Mouse (Mus musculus) hindbrain, embryonic 11.5 days (tissue): ENCODE results near the gene Acbd6. TPM values are rescaled to one million over a fixed set of nuclear protein-coding genes. Genes with fewer than 3 reads are reported as not detected.

ENCODE experiments used
- ATAC-seq: fragments of 200-750 bp; cut with Nextera tagmentation; 2 replicates; pipeline ENCODE4 v1.8.0; 2017; ENCODE audit warnings: mild to moderate bottlenecking, moderate TSS enrichment, moderate library complexity; ENCODE audit not compliant: low FRiP score
- DNase-seq: peaks from one replicate; pipeline ENCODE4 v3.0.0-alpha.2; 2015; ENCODE audit warnings: low spot score
- H3K27ac ChIP-seq: fragments of 300-500 bp; sonication (generic); 2 replicates; pipeline ENCODE4 v1.5.1; 2014; ENCODE audit warnings: mild to moderate bottlenecking, low read depth, low read length
- H3K27me3 ChIP-seq: fragments of 300-500 bp; sonication (generic); 2 replicates; pipeline ENCODE4 v1.6.1; 2014; ENCODE audit warnings: mild to moderate bottlenecking, low read length, moderate library complexity, mixed read lengths; ENCODE audit not compliant: control insufficient read depth, insufficient read depth
- H3K36me3 ChIP-seq: fragments of 300-500 bp; sonication (generic); 2 replicates; pipeline ENCODE4 v1.6.1; 2014; ENCODE audit warnings: mild to moderate bottlenecking, low read length, moderate library complexity, mixed read lengths; ENCODE audit not compliant: control insufficient read depth, insufficient read depth
- H3K4me1 ChIP-seq: fragments of 300-500 bp; sonication (generic); replicated peaks from 2 replicates; pipeline ENCODE4 v1.6.1; 2014; ENCODE audit warnings: low read length, mixed read lengths; ENCODE audit not compliant: control insufficient read depth, insufficient read depth
- H3K4me2 ChIP-seq: fragments of 300-500 bp; sonication (generic); replicated peaks from 2 replicates; pipeline ENCODE4 v1.6.1; 2014; ENCODE audit warnings: mild to moderate bottlenecking, low read depth, low read length
- H3K4me3 ChIP-seq: fragments of 300-500 bp; sonication (generic); 2 replicates; pipeline ENCODE4 v1.5.1; 2014; ENCODE audit warnings: low read depth, low read length
- H3K9ac ChIP-seq: fragments of 300-500 bp; sonication (generic); 2 replicates; pipeline ENCODE4 v1.6.1; 2014; ENCODE audit warnings: low read depth, low read length
- H3K9me3 ChIP-seq: fragments of 300-500 bp; sonication (generic); 2 replicates; pipeline ENCODE4 v1.6.1; 2016; ENCODE audit warnings: low read length; ENCODE audit not compliant: control insufficient read depth
- WGBS: fragments of 180-500 bp; shearing (Covaris S2); extraction: QIAGEN DNeasy Blood & Tissue Kit; methylation state at CpG from one replicate; pipeline ENCODE4 v1.1.7; 2014; 5-methylcytosine and 5-hydroxymethylcytosine counted together
- polyA plus RNA-seq: library from polyadenylated mRNA; unstranded; fragments of >200 nt; fragmentation: Nextera tagmentation; extraction: Ambion mirVana; gene quantifications from 2 replicates; pipeline ENCODE4 v1.2.1, GENCODE M21; 2014

Gene Acbd6
- polyA plus RNA-seq, 1 experiment from 2014 or later: 79.9 TPM

DNA sequence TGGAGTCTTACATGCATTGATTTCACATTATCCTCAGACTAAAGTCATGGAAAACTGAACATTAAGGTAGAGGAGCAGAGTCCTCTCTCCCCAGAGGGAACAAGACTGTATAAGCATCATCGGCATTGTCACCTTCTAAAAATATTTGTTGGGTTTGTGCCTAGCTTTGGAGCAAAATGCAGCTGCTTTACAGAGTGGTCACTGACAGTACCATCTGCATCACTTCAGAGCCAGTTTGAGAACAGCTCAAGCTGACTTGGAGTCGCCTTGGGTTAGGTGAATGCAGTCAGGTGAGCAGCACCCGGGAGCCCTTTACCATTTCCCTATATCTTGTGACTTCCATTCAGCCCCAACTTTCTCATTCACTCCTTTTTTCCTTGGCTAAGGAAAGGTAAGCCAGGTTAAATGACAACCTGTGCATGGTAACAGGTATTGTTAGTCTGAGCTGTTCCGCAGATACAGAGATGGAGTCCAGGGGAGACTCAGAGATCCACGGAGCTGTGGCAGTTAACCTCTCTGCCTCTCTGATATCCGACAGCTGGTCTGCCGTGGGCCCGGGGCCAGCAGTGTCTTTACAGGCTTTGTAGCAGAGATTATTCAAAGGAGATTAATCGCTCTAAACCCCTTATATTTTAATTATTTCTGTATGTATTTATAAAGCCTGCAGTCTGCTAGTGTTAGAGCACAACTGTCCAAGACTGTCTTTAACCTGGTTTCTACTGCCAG lies 92.4 kb downstream of the Acbd6 start:
- 86% methylated on average over 9 of the region's 9 CpGs for WGBS
- ATAC-seq (no peak), DNase-seq (no peak)
- Histone ChIP-seq H3K4me2 (no peak overlapping the region), H3K27me3 (no peaks in the 10 kb centered on the region), H3K9ac (no peak overlapping the region), H3K4me3 (no peak overlapping the region), H3K36me3 (no peaks in the 10 kb centered on the region), H3K4me1 (no peaks in the 10 kb centered on the region), H3K9me3 (no peaks in the 10 kb centered on the region), H3K27ac (no peak overlapping the region)

GRCm38 (mm10) chr1:155654961-155655360 lies 97.0 kb downstream of the Acbd6 start:
- Histone ChIP-seq H3K4me2 (no peak overlapping the region), H3K4me3 (no peak overlapping the region), H3K27me3 (no peaks in the 10 kb centered on the region), H3K4me1 (no peaks in the 10 kb centered on the region), H3K36me3 (no peaks in the 10 kb centered on the region), H3K9ac (no peak overlapping the region), H3K9me3 (no peaks in the 10 kb centered on the region), H3K27ac (no peak overlapping the region)
- 19% methylated on average over 3 of the region's 3 CpGs for WGBS
- peak; percentile 27 for DNase-seq
- peak; percentile 47; the same call in 1 of the 2 replicates for ATAC-seq

GRCm38 (mm10) chr1:155656321-155656720 lies 98.4 kb downstream of the Acbd6 start:
- Histone ChIP-seq H3K9ac (no peak overlapping the region), H3K4me3 (no peak overlapping the region), H3K4me1 (no peaks in the 10 kb centered on the region), H3K27me3 (no peaks in the 10 kb centered on the region), H3K4me2 (no peak overlapping the region), H3K27ac (no peak overlapping the region), H3K36me3 (no peaks in the 10 kb centered on the region), H3K9me3 (no peaks in the 10 kb centered on the region)
- 79% methylated on average over 5 of the region's 5 CpGs for WGBS
- DNase-seq (no peak), ATAC-seq (no peak)

DNA sequence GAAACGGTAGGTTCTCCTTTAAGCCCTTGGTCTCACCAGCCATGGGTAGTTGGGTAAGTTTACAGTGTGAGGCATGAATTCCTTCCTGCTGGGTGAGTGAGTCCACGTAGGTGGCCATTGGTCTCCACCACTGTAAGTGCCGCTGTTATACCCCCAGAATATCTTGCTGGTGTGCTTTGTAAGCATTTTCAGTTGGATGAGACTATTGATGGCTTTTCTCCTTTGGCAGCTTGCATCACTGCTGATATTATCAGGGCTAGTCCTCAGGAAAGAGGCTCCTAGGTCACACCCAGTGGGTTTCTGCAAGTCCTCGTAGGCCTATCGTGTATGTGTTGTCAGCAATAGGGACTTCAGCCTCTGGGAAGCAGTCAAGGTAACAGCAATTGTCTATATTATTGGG lies 106.1 kb downstream of the Acbd6 start:
- H3K4me1 ChIP-seq: no peaks in the 10 kb centered on the region
- ATAC-seq (no peak), DNase-seq (no peak)
- no peaks in the 10 kb centered on the region for H3K27me3 ChIP-seq
- no peaks in the 10 kb centered on the region for H3K36me3 ChIP-seq
- 96% methylated on average over 5 of the region's 5 CpGs for WGBS
- no peak overlapping the region for H3K4me3 ChIP-seq
- no peak overlapping the region for H3K9ac ChIP-seq
- H3K9me3 ChIP-seq: no peaks in the 10 kb centered on the region
- H3K4me2 ChIP-seq: no peak overlapping the region
- no peak overlapping the region for H3K27ac ChIP-seq

- DNase-seq: no peak
- no peaks in the 10 kb centered on the region; the same call in 1 of the 2 replicates for H3K4me1 ChIP-seq
- H3K27me3 ChIP-seq: no peaks in the 10 kb centered on the region
- H3K4me2 ChIP-seq: no peak overlapping the region
- no peaks in the 10 kb centered on the region for H3K36me3 ChIP-seq
- H3K4me3 ChIP-seq: no peak overlapping the region
- WGBS: 93% methylated on average over 6 of the region's 6 CpGs
- no peak overlapping the region for H3K9ac ChIP-seq
- no peaks in the 10 kb centered on the region for H3K9me3 ChIP-seq
- no peak for ATAC-seq
- no peak overlapping the region for H3K27ac ChIP-seq
Measured at GRCm38 (mm10) chr1:155675570-155675969, 117.7 kb downstream of the Acbd6 start.

DNA sequence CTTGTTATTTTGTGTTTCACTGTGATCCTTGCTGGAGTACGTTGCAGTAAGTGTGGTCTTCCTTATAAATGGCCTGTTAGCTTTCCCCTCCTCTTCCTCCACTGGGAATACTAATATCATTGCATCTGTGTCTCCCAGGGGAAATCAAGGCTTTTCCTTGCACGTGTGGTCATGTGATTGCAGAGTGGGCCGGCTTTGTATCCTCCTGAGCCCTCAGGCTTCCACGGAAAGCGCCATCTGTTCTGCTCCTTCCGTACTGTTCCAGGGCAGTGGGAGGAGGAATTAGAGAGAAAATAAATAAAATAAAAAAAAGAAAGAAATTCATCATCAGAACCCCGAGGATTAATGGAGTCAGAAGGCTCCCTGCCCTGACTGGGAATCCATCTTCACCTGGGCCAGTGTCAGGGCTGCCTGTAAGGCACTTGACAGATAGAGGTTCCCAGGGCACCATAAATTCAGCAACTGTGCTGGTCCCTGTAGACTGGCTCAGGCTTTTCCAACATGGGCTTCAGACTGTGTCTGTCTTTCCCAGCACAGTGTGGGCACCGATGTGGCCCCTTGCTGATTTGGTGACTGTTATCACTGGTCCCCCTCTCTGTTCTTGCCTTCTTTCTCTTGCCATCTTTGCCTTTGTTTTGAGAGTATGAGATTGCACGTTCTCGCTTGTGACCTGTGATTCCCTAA lies 123.3 kb downstream of the Acbd6 start:
- Histone ChIP-seq H3K9ac (no peak overlapping the region), H3K27me3 (no peaks in the 10 kb centered on the region), H3K4me2 (no peak overlapping the region), H3K4me1 (no peaks in the 10 kb centered on the region; the same call in 1 of the 2 replicates), H3K27ac (peak overlapping the region; percentile 70), H3K9me3 (no peaks in the 10 kb centered on the region), H3K36me3 (no peaks in the 10 kb centered on the region), H3K4me3 (no peak overlapping the region)
- WGBS: 63% methylated on average over 10 of the region's 10 CpGs
- DNase-seq (peak; percentile 64), ATAC-seq (peak; percentile 93)

GRCm38 (mm10) chr1:155686816-155687215 lies 128.9 kb downstream of the Acbd6 start:
- Histone ChIP-seq H3K36me3 (no peaks in the 10 kb centered on the region), H3K27ac (no peak overlapping the region)
- WGBS: 87% methylated on average over 15 of the region's 15 CpGs

GRCm38 (mm10) chr1:155689141-155689540 lies 131.2 kb downstream of the Acbd6 start:
- 80% methylated on average over 4 of the region's 4 CpGs for WGBS
- H3K9me3 ChIP-seq: no peaks in the 10 kb centered on the region

More at GRCm38 (mm10) chr1:155686816-155687215, 128.9 kb downstream of the Acbd6 start:
- no peak for DNase-seq
- Histone ChIP-seq H3K27me3 (no peaks in the 10 kb centered on the region), H3K9me3 (no peaks in the 10 kb centered on the region), H3K4me2 (no peak overlapping the region), H3K9ac (no peak overlapping the region), H3K4me3 (no peak overlapping the region), H3K4me1 (no peaks in the 10 kb centered on the region; the same call in 1 of the 2 replicates)
- no peak for ATAC-seq

GRCm38 (mm10) chr1:155689558-155689957 lies 131.6 kb downstream of the Acbd6 start:
- H3K27ac ChIP-seq: no peak overlapping the region
- H3K9me3 ChIP-seq: no peaks in the 10 kb centered on the region
- H3K4me1 ChIP-seq: no peaks in the 10 kb centered on the region
- 82% methylated on average over 5 of the region's 5 CpGs for WGBS
- H3K4me3 ChIP-seq: no peak overlapping the region
- H3K4me2 ChIP-seq: no peak overlapping the region
- no peaks in the 10 kb centered on the region for H3K36me3 ChIP-seq
- DNase-seq (no peak), ATAC-seq (no peak)
- no peaks in the 10 kb centered on the region for H3K27me3 ChIP-seq
- H3K9ac ChIP-seq: no peak overlapping the region

More at GRCm38 (mm10) chr1:155689141-155689540, 131.2 kb downstream of the Acbd6 start:
- Histone ChIP-seq H3K4me1 (no peaks in the 10 kb centered on the region), H3K4me2 (no peak overlapping the region), H3K27ac (no peak overlapping the region), H3K4me3 (no peak overlapping the region), H3K36me3 (no peaks in the 10 kb centered on the region), H3K27me3 (no peaks in the 10 kb centered on the region), H3K9ac (no peak overlapping the region)
- DNase-seq (no peak), ATAC-seq (no peak)
